Mouse (Mus musculus): Measurements from ENCODE around the gene Prpf6.

The Prpf6 gene

DNA sequence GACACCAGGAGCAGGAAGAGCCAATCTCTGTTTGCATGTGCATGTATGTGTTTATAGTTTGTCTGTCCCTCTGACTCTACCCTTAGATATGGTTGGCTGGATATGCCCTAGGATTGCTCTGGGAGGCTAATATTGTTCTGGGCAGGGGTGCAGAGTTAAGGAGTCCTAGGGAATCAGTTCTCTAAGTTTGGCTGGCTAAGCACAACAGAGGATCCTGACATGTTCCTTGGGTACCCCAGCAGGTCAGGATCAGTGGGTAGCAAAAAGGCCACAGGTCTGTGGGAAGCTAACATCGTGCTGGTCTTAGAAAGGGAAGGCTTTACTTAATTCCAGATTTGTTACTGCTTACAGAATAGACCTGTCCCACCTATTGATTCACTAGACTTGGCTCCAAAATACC is 12.0 kb upstream of the Prpf6 start:
- peak; percentile 5 for DNase-seq (ENCODE audit: extremely low spot score, low spot score)

DNA sequence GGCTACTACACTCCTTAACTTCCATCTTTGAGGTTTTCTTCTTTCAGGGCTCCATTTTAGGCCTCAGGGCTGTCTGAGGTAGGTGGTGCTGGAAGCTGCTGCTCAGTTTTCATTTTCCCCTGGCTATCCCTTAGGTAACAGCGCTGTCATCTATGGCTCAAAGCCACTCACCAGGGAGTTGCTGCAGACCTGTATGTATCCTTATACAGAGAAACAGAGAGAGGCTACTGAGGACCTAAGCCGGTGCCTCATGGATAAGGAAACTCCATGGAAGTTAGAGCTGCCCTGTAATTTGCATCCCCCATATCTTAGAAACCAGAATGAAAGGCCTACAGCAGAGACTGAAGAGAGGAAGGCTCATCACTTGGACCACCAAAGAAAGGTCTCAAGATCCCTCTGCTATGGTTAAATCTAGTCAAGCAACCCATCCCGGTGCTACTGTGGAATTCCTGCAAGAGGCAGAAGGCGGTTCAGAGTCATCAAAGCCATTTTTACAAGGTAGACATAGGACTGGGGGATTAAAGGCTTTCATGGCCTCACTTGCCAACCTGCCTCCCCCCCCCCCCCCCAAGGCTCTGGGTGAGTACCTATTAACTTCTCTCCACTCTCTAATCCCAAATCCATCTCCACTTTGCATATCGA is 11.4 kb upstream of the Prpf6 start:
- DNase-seq (ENCODE audit: extremely low spot score, low spot score) = peak; percentile 9

DNA sequence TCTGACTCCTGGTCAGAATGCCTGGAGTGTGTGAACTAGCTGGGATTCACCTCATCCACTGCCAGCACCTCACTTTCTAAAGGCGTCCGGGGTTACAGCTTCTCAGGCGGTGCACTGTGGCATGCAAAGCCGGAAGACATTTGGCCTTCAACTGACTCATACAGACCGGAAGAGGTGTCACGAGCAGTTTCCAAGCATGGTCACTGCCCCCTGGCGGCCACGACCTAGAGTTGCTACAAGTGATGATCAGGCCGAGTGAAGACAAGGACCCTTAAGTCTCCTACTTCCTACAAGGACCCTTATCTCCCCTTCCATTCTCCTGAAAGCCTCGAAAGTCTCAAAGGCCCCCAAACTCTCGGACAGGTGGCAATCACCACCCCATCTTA is 10.7 kb upstream of the Prpf6 start:
- peak; percentile 88 for DNase-seq (ENCODE audit: extremely low spot score, low spot score)

DNA sequence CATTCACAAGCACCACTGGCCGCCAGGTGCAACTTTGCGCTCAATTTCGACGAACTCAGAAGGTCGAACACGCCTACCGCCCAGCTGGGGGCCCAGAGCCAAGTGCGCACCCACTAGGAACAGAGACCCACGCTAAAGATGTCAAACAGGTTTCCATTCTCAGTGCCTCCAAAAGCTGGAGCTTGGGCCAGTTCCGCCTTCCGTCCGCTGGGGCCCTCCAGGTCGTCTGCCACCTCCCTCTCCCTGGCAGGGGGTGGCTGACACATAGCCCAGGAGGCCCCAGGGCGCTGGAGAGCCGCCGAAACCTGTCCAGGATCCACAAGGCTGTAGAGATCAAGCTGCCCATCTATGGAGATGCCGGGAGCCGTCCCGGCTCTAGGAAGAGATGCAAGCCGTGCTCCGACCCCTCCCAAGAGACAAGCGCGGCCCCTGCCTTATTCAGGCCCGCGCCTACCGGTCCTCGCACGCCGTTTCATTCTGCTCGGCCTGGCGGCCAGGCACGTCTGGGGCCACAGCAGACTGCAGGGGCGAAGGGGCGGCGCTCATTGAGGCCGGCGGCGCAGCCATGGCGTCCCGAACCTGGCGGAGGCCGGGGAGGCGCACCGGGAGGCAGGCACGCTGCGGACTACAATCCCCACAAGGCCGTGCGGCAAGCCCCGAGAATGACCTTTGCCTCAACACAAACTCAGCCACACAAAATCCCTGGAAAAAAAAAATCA is 10.1 kb upstream of the Prpf6 start:
- DNase-seq (ENCODE audit: extremely low spot score, low spot score) = peak; percentile 82

DNA sequence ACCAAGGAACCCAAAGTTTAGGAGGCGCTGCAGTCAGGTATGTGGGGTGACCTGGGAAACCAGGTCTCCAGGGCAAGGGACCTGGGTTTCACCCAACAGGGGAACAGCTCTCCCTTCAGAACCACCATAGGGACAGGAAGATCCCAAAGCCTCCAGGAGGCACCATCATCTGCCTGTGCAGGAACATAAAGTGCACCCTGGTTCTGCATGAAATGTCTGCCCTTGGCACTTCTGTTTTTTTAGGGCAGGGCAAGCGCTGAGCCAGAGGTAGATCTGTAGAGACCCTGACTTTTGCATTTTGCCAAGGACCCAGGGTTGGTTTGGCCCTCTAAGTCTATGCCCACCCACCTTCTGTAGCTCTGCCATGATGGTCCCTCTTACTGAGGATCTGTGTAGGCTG is 9.3 kb upstream of the Prpf6 start:
- peak; percentile 12 for DNase-seq (ENCODE audit: extremely low spot score, low spot score)

DNA sequence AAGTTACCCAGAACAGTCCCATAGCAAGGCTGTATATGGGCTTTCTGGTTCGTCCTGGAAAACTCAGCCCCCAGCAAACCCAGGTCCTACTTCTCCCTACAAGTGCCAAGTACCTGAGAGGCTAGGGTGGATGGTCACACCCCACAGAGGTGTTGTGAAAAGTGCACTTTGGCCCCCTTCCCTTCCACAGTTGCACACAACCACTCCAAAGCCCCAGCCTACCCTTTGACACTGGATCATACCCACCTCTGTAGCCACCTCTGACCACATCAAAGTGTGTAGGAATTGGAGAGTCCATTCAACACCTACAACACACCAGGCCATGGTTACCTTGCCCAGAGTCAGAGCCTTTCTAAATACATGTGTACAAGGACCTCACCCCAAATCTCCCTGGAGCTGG is 8.7 kb upstream of the Prpf6 start:
- peak; percentile 11 for DNase-seq (ENCODE audit: extremely low spot score, low spot score)

DNA sequence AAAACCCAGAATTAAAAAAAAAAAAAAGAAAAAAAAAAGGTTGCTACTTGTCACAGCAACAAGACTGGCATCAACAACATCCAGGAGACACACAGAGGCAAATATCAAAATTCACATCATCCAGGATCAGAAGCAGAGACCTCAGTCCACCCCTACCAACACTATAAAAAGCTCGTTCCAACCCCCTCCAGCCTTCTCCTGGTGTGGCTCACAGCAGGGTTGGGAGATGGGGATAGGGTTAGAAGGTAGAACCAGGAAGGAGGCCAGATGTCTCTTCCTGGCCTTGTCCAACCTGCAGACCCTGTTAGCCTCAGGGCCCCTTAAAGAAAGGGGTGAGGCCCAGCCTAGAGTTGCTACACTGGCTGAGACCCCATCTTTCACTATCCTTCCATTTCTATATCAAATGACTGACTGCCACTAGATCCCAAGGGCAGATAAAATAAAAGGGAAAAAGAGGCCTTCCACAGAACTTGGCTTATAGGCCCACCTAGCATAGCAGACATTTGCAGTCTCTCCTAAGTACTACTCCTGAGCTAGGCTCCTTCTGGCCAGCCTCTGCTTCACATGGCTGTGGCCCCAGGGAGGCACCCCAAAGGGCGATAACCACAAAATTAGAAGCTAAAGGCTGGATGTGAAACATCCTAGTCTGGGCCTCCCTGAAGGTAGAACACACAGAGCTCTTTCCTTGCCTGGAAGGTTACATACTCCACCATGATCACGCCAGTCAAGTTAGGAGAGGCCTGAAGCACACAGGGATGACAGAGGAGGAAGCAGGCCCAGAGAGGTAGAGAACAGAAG is 8.0 kb upstream of the Prpf6 start:
- peak; percentile 9 for DNase-seq (ENCODE audit: extremely low spot score, low spot score)

DNA sequence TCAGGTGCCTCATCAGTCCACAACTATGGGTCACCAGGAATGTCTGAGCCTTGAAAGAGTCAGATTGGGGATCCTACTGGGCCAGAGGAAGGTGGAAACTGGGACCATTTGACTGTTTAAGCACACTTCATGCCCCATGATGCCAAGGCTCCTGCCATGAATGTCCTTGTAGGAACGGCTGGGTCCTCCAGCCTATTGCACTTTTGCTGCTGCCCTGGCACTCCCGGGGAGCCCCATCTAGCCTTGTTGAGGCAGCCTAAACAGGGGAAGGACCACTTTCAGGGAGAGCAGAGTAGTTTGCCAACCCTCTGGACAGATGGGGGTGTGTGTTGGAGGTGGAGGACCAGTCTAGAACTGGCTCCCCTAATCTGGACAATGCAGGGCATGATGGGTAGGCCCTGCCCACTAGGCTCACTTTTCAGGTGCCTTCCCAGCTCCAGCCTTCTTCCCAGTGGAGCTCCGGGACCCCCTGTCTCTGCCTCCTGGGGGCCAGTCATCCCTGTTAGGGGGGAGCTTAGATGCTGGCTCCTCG is 7.2 kb upstream of the Prpf6 start, which contains the start of gene Uckl1:
TSS of gene Uckl1 (minus strand) at position 482 of the 532 bp plus-strand sequence.
- peak; percentile 9 for DNase-seq (ENCODE audit: extremely low spot score, low spot score)

DNA sequence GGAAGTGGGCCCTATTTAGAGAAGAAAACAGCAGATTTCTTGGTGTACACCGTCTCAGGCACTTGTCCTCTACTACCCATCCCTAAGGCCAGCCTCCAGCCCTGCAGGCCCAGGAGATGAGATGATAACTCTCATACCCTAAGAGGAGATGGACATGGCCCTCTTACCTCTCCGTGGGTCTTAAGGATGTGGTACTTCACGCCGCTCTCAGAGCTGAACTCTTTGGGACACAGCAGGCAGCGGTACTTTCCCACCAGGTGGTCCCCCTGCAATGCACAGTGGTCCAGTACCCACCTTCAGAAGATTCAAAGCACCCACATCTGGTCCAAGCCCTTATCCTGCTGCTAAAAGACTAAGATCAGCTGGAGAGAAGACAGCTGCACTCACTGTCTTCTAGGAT is 6.2 kb upstream of the Prpf6 start:
- no peak for DNase-seq (ENCODE audit: extremely low spot score, low spot score)

DNA sequence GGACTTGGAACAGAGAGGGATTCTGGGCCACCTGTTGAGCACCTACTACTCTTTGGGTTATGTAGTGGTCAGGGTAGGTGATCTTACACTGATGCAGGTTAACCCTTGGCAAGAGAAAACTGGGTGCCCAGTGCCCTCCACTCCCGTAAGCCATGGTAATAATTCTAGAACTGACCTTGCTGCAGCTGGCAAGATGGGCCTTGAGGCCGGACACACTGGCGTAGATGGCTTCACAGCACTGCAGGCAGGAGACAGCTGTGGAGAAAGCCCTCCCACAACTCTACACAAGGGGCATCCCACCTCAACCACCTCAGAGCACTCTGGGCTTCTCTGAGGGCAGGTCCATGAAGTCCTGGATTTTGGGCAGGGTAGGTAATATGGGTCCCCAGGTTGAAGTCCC is 5.5 kb upstream of the Prpf6 start:
- no peak for DNase-seq (ENCODE audit: extremely low spot score, low spot score)

DNA sequence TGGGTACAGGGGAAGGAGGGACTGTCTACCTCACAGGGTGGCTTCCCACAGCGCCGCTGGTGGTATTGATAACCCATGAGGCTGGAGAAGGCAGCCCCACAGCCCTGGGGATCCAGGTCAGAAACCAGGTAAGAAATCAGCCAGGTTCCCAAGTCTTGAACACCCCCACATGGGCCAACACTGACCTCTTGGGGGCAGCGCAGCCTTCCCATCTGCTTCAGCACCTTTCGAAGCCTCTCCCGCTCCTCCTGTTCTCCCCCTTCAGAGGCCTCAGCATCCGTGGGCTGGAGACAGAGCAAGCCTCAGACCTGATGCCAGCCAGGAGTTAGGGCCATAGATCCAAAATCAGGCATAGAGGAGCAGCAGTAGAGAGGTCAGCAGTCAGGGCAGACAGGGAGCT is 3.9 kb upstream of the Prpf6 start:
- no peak for DNase-seq (ENCODE audit: extremely low spot score, low spot score)

DNA sequence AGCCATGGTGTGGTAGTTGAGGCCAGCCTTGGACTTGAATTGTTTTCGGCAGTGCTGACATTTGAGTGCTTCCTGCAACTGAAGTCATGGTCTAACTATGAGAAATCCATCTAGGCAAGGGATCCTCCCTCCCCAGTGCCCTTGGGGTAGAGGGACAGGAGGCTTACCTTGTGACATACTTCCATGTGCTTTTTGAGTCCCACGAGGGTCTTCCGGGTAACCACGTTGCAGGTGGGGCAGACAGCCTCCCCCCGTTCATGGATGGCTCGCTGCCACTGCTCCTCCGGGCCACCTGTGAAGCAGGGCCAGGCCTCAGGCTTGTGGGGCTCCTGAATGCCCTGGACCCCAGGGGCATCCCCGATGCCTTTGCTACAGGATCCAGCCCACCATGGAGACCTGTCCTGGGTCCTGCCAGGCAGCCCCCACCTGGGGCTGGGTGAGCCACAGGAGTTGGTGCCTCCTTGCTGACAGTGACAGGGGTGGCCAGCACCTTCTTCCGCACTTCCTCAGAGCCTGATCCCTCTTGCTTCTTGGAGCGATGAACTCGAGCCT is 3.4 kb upstream of the Prpf6 start:
- DNase-seq (ENCODE audit: extremely low spot score, low spot score) = no peak

DNA sequence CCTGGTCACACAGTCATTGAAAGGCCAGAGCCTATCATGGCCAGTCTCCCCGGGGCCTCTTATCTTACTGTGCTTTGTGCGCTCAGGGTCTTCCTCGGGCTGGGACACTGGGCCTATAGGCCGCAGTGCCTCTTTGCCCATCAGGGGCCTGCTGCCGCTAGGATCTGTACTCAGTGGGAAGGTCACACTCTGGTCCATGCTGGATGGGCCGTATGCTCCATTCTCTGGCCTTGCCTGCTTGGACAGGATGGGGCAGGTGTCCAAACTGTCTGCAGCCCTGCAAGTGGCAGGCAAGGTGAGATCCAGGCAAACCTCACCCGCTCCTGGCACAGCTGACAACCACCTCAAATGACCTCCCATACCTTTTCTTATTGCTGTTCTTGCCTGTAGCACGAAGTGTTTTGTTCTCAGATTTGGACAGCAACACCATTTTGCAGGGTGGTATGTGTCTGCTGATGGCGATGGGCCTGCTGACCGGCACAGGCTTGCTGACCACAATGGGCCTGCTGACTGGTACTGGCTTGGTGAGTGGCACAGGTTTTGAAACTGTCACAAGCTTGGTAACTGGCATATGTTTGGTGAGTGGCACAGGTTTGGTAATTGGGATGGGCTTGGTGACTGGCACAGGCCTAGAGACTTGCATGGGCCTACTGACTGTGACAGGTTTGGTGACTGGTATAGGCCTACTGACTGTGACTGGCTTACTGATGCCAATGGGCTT is 2.5 kb upstream of the Prpf6 start:
- no peak for DNase-seq (ENCODE audit: extremely low spot score, low spot score)

DNA sequence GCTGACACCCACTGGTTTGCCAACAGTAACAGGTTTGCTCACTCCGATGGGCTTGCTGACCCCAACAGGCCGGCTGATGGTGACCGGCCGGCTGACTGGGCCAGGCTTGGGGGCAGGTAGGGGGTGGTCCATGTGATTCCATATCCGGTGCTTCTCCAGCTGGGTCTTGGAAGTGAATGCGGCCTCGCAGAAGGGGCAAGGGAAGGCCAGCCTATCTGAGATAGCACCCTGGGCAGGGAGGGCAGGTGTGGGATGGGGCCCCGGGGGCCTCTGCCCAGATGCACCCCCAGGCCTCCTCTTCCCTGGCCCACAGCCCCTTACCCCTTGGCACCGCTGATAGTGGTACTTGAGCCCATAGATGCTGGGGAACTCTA is 1.9 kb upstream of the Prpf6 start:
- DNase-seq (ENCODE audit: extremely low spot score, low spot score) = no peak

DNA sequence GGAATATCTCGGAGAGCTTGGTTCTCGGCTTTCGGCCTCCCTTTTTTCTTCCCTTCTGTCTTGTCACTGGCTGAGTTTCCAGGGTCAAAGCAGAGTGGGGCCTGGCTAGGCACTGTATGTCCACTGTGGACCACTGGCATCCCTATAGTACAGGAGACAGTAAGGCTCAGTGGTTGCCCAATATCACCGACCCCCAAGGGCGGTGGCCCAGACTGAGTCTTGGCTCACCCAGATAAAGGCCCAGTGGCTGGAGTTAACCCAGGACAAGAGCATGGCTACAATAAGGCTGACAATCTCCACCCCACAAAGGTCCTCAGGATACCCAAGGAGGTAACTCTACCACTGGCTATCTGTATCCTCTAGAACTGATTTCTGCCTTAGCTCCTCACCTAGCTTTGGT is 1.2 kb upstream of the Prpf6 start:
- no peak for DNase-seq (ENCODE audit: extremely low spot score, low spot score)

DNA sequence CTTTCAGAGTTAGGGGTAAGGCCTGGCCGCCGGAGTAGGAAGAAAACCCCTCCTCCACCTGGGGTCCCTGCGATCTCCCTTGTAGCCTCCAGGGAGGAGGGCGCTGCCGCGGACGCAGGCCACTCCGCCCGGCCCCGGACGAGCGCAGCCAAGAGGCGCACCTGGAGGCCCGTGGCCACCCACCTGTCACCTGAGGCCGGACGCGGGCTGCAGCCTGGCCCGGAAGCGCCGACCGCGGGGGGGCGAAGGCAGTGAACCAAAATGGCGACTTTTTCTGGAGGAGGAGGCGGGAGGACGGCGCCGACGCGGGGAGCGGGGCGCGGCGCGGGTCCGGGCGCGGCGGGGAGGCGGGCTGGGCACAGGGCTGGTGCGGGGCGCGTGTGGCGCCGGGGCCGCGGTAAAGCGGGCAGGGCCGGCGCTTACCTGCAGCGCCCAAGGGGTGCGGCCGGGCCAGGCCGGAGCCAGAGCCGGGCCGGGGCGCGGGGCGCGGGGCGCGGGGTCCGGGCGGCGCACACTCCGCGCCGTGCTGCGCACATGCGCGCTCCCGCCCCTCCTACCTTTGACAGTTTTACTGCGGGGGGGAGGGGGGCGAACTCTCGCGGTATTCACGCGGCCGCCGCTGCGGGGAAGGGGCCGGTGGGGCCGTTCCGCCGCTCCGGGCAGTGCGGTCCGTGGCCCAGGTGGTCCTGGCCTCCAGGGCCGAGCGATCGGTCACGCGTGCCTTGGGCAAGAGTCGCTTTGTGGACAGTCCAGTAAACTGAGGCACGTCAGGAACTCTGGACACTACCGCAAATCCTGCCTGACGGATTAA is 768 bp downstream of the Prpf6 start, which contains the start of gene Zfp512b:
TSS of gene Zfp512b (minus strand) at position 573 of the 811 bp plus-strand sequence.
- peak; percentile 81 for DNase-seq (ENCODE audit: extremely low spot score, low spot score)

DNA sequence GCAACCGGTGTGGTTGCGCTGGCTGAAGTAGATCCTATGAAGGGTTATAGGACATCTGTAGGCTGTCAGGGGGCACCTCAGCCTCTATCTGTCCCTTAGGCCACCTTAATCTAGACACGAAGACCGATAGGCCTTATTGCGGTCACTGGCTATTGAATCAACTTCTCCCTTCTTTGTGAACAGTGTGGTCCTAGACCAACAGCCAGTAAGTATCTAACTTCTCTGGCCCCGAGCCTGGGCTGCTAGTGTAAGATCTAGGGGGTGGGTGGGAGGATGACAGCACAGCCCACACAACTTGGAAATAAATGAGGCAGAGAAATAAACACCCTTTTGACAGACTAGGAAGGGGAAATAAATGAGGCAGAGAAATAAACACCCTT is 1.4 kb downstream of the Prpf6 start:
- DNase-seq (ENCODE audit: extremely low spot score, low spot score) = no peak

DNA sequence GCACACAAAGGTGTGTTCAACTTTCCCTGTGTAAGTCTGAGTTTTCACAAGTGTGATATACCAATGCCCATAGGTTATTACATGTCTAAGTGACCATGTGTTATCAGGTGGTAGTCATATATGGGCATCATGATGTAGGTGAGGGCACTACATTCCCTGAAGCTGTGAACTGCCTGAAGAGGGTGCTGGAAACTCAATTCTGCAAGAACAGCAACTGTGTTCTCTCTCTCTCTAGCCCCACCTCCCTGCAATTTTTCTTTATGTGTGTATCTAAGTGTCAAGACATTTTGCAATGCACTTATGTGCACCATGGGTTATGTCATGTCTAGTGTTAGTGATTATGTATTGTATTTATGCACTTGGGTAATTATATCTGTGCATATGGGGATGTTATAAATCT is 2.3 kb downstream of the Prpf6 start:
- DNase-seq (ENCODE audit: extremely low spot score, low spot score) = no peak

DNA sequence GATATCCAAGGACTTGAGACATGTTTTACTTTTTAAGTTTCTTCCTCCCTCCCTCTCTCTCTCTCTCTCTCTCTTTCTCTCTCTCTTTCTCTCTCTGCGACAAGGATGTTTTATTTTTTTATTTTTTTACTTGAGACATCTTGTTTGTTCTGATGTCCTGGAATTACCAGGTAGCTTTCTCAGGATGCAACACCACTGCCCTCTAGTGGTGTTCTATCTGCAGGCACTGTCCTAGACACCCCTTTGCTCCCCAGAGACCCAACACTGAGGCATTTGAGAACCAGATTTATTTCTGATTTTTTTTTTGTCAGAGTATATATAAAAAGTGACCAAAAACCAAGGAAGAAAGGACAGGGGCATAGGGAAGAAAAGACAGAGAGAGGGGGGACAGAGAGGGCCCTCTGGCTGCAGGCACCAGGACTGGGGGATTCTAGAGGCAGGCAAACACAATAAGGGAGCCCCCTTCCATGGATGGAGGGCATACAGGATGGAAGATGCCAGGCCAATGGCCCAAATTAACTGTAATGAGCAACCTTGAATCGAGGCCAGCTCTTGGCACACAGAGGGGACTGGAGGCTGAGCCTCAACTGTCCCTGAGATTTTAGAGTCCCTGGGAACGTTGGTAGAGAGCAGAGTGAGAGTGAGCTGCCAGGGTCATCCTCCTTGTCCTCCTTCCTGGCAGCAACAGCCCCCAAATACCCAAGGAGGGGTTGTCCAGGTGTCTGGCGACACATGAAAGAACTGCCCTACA is 3.5 kb downstream of the Prpf6 start:
- DNase-seq (ENCODE audit: extremely low spot score, low spot score) = no peak
